Mouse (Mus musculus) kidney, adult 2 months (tissue): Measurements from ENCODE around the gene Zfp747.

Experiments used
- CTCF ChIP-seq: fragments of 200-500 bp; conservative IDR thresholded peaks from 2 replicates; pipeline ENCODE4 v1.5.1; 2011; ENCODE audit warnings: low read depth, mild to moderate bottlenecking, control low read depth, low read length, moderate library complexity, mixed read lengths; ENCODE audit not compliant: insufficient read depth, insufficient read length
- POLR2A ChIP-seq: fragments of 200-500 bp; IDR thresholded peaks from one replicate; pipeline ENCODE4 v1.6.1; 2011; ENCODE audit warnings: low read depth, low read length, control low read depth

DNA sequence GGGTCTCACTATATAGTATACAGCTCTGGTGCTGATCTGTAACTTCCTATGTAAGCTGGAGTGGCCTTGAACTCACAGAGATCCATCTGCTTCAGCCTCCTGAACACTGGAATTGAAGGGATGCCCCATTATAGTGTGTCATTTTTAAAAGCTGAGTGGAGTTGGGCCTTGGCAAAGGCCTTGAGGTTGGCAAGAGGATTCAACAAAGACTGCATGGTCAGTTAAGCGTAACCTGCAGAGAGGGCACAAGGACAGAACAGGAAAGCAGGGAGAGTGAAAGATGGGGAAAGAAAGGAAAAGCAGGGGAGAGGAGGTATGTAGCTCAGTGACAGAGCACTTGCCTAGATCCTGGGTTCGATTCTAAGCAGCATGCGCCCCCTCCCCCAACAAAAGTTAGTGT is 49.4 kb upstream of the Zfp747 start:
- no peak for TF ChIP-seq CTCF
- TF ChIP-seq POLR2A, result no peak
